Mouse (Mus musculus): ENCODE results near the gene Tcte2. TPM values are rescaled to one million over a fixed set of nuclear protein-coding genes. Genes with fewer than 3 reads are reported as not detected.

Tcte2 gene
- polyA plus RNA-seq, 1 experiment from 2014 or later, result 4.4 TPM

DNA sequence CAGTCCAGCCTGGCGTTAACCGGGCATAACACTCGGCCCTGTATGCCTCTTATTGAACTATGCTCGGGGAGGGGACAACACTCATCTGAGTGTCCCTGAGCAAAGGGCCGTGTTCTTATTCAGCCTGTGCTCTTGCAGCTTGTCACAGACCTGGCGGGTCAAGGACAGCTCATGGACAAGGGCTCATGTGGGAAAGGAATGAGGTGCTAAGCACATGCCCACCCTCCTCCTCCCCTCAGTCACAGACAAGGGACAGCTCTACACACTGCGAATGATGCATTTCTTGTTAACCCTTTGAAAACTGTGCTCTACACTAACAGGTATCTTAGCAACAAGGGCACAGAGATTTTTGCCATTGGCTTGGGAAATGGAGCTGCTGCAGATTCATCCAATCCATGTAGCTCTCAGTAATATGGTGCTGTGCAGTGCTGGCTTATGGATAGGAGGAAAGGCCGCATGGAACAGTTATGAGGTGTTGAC lies 25.8 kb downstream of the Tcte2 start:
- H3K4me2 ChIP-seq, result no peak overlapping the region
- H3K36me3 ChIP-seq, result no peaks in the 10 kb centered on the region
- H3K4me1 ChIP-seq, result peaks cover 64% of the 10 kb centered on the region
- H3K9ac ChIP-seq, result no peak overlapping the region
- no peaks in the 10 kb centered on the region for H3K9me3 ChIP-seq
- ATAC-seq (ENCODE audit: extremely low read depth, insufficient number of reproducible peaks, low FRiP score, low TSS enrichment), result no peak
- no peak overlapping the region for H3K4me3 ChIP-seq
- 45% methylated on average over 8 of the region's 8 CpGs for WGBS
- H3K27me3 ChIP-seq (replicated peaks), result no peaks in the 10 kb centered on the region
- peak overlapping the region; percentile 39 for H3K27ac ChIP-seq (replicated peaks)

DNA sequence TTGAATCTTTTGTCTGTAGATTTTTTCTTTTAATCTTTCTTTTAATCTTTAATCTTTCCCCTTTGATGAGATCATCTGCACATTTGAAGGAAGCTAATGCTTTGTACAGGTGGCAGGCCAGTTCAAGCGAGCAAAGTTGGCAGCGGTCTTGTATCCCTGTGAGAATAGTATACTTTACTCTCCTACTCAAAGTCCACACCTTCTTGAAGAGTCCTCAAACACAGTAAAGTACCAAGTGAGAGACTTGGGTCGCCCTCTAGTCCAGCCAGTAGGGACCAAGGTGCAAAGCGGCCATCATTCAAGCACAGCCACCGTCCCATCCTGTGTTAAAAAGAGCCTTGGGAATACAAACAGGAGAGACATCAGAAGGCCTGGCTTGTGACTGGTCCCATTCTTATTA lies 26.6 kb downstream of the Tcte2 start:
- Histone ChIP-seq H3K36me3 (no peaks in the 10 kb centered on the region), H3K9me3 (no peaks in the 10 kb centered on the region), H3K4me2 (no peak overlapping the region), H3K9ac (no peak overlapping the region), H3K27me3 (replicated peaks) (no peaks in the 10 kb centered on the region), H3K4me1 (peaks cover 56% of the 10 kb centered on the region), H3K27ac (replicated peaks) (no peak overlapping the region), H3K4me3 (no peak overlapping the region)
- 79% methylated on average over 5 of the region's 5 CpGs for WGBS
- ATAC-seq (ENCODE audit: extremely low read depth, insufficient number of reproducible peaks, low FRiP score, low TSS enrichment), result no peak

DNA sequence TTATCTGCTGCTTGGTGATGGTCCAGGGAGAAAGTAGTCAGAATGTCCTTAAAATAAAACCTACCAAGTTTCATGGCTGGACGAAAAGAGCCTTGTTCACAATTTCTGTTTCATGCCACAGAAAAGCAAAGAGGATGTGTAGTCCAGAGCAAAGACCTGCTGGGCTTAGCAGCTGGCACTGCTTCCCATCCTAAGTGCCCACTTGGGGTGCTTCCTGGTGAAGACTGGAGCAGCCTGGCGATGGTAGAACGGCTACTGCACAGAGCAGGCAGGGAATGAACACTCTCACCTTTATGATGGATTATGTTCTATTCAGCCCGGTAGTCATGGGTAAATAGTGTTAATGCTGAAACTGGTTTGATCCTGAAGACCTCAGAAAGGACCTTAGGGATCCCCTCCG lies 27.7 kb downstream of the Tcte2 start:
- no peak for ATAC-seq (ENCODE audit: extremely low read depth, insufficient number of reproducible peaks, low FRiP score, low TSS enrichment)
- H3K9ac ChIP-seq, result no peak overlapping the region
- H3K27ac ChIP-seq (replicated peaks), result no peak overlapping the region
- H3K4me1 ChIP-seq, result peaks cover 55% of the 10 kb centered on the region
- WGBS, result 90% methylated on average over 5 of the region's 5 CpGs
- H3K4me2 ChIP-seq, result no peak overlapping the region
- H3K9me3 ChIP-seq, result no peaks in the 10 kb centered on the region
- H3K36me3 ChIP-seq, result no peaks in the 10 kb centered on the region
- H3K4me3 ChIP-seq, result no peak overlapping the region
- no peaks in the 10 kb centered on the region for H3K27me3 ChIP-seq (replicated peaks)

DNA sequence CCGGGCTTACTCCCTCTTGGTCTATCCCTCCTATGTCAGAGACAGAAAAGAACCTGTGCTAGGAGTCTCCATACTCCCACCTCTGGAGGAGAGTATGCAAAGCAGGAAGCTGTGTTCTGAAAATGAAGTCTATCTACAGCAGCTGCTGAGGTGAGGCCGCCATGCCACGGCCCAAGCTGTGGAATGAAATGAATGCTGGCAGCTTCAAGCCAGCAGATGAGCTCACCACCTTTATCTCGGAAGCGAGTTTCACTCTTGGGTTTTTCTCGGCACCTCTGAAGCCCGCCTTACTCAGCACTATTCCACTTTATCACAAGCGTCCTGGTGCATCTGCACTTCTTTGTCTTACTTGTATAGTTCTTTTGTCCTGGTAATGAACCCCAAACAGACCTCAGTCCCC lies 28.9 kb downstream of the Tcte2 start:
- H3K4me3 ChIP-seq, result peak overlapping the region; percentile 17; the same call in 1 of the 2 replicates
- ATAC-seq (ENCODE audit: extremely low read depth, insufficient number of reproducible peaks, low FRiP score, low TSS enrichment), result no peak
- H3K4me1 ChIP-seq, result peaks cover 43% of the 10 kb centered on the region
- peak overlapping the region; percentile 46 for H3K4me2 ChIP-seq
- H3K9me3 ChIP-seq, result no peaks in the 10 kb centered on the region
- H3K27me3 ChIP-seq (replicated peaks), result no peaks in the 10 kb centered on the region
- H3K9ac ChIP-seq, result peak overlapping the region; percentile 50; the same call in 1 of the 2 replicates
- no peaks in the 10 kb centered on the region for H3K36me3 ChIP-seq
- 7% methylated on average over 8 of the region's 8 CpGs for WGBS
- H3K27ac ChIP-seq (replicated peaks), result peak overlapping the region; percentile 74

DNA sequence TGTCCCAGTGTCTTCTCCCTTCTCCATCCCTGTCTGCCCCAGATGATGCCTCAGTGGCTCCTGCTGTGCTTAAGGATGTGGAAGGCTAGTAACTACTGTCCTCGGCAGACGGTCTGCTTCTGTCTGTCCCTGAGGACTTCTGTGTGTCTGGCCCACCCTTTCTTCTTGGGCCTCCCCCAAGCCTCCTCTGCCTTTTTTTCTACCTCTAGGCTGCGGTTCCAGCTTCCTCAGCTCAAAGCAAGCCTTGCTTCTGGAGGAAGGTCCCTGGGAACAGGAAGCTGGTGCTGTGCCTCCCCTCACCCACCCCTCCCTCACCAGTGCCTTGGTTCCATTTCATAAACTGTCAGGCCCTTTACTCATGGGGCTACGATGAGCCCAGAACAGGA lies 29.9 kb downstream of the Tcte2 start:
- 56% methylated on average over 4 of the region's 4 CpGs for WGBS
- no peak overlapping the region for H3K27ac ChIP-seq (replicated peaks)
- H3K4me1 ChIP-seq, result peaks cover 37% of the 10 kb centered on the region
- H3K9me3 ChIP-seq, result no peaks in the 10 kb centered on the region
- H3K27me3 ChIP-seq (replicated peaks), result no peaks in the 10 kb centered on the region
- H3K9ac ChIP-seq, result no peak overlapping the region
- H3K4me2 ChIP-seq, result no peak overlapping the region
- no peaks in the 10 kb centered on the region for H3K36me3 ChIP-seq
- ATAC-seq (ENCODE audit: extremely low read depth, insufficient number of reproducible peaks, low FRiP score, low TSS enrichment), result no peak
- H3K4me3 ChIP-seq, result no peak overlapping the region

DNA sequence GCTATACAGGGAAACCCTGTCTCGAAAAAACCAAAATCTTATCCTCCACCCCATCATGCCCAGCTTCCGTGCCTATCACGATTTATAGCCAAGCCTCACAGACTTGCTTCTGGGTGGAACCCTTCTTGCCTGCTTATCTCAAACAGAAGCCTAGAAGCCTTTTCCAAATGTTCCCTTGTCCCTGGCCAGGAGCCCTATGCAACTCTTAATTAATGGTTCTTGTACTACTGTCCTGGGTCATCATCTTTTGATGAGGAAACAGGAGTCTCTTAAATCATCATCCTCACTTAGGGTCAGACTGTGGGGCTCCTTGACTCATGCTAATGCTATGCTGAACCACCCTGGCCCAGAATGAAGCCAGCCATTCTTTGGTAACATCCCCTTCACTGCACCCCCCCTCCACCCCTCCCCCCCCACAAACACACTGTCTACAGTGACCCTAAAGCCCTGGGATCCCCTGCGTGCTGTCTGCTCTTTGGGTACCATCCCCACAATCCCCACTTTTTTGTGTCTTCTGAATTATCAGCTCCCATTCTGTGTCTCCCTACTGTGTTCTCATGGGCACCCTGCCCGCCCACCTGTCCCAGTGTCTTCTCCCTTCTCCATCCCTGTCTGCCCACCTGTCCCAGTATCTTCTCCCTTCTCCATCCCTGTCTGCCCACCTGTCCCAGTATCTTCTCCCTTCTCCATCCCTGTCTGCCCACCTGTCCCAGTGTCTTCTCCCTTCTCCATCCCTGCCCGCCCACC lies 30.5 kb downstream of the Tcte2 start:
- WGBS, result 83% methylated on average over 6 of the region's 6 CpGs
- Histone ChIP-seq H3K27ac (replicated peaks) (no peak overlapping the region), H3K27me3 (replicated peaks) (no peaks in the 10 kb centered on the region), H3K4me3 (no peak overlapping the region), H3K4me2 (no peak overlapping the region), H3K4me1 (peaks cover 33% of the 10 kb centered on the region), H3K36me3 (no peaks in the 10 kb centered on the region), H3K9ac (no peak overlapping the region), H3K9me3 (no peaks in the 10 kb centered on the region)
- ATAC-seq (ENCODE audit: extremely low read depth, insufficient number of reproducible peaks, low FRiP score, low TSS enrichment), result no peak

DNA sequence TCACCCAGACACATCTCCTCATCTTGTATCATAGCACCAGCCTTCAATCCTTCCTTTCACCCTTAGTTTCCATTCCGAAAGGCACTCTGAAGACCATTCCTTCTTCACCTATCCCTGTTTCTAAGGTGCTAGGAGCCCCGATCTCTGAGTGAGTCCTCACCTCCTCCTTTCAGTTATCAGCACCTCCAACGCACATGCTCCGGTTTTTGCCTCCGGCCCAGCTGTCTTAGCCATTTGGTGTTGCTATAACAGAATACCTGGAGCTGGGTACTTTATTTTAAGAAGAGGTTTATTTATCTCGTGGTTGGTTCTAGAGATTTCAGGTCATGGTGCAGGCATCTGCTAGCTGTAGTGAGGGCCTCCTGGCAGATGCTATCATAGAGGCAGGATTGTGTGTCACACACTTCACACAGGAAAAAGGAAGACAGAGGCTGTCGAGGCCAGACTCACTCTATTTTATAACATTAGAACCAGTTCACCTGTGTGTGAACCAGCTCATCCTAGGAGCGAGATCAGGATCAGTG lies 34.7 kb downstream of the Tcte2 start:
- Histone ChIP-seq H3K9ac (no peak overlapping the region), H3K36me3 (no peaks in the 10 kb centered on the region), H3K4me3 (no peak overlapping the region), H3K27me3 (replicated peaks) (no peaks in the 10 kb centered on the region), H3K4me2 (no peak overlapping the region), H3K4me1 (peaks cover 19% of the 10 kb centered on the region), H3K27ac (replicated peaks) (no peak overlapping the region), H3K9me3 (no peaks in the 10 kb centered on the region)
- WGBS, result 74% methylated on average over 8 of the region's 8 CpGs
- ATAC-seq (ENCODE audit: extremely low read depth, insufficient number of reproducible peaks, low FRiP score, low TSS enrichment), result no peak

DNA sequence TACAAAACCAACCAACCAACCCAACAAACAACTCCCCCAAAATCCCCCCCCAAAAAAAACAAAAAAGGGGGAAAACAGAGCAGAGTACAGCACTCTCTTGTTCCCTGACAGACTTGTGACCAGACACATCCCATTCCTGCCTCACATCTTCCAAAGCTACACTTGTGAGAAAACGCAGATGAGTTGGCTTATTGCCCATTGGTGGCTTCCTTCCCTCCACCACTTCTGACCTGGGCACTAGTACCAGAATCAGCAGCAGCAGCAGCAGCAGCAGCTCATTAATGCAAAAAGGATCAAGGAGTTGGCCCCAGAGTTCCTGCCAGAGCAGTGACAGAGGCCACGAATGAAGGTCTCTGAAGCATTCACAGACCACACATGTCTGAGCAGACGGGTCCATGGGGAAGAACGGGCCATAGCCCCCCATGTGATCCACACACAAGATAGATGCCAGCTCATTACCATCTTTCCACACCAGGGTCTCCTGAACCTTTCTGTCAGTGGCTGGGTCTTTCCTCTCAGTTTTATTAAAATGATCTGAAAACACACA lies 36.5 kb downstream of the Tcte2 start:
- Histone ChIP-seq H3K9me3 (no peaks in the 10 kb centered on the region), H3K4me3 (no peak overlapping the region), H3K4me1 (peaks cover 15% of the 10 kb centered on the region), H3K27me3 (replicated peaks) (no peaks in the 10 kb centered on the region), H3K9ac (no peak overlapping the region), H3K36me3 (no peaks in the 10 kb centered on the region), H3K27ac (replicated peaks) (0 out of 2 replicates have a peak overlapping the region, but pooled peaks have one; percentile 13), H3K4me2 (no peak overlapping the region)
- ATAC-seq (ENCODE audit: extremely low read depth, insufficient number of reproducible peaks, low FRiP score, low TSS enrichment), result no peak
- WGBS, result 18% methylated on average over 4 of the region's 4 CpGs

DNA sequence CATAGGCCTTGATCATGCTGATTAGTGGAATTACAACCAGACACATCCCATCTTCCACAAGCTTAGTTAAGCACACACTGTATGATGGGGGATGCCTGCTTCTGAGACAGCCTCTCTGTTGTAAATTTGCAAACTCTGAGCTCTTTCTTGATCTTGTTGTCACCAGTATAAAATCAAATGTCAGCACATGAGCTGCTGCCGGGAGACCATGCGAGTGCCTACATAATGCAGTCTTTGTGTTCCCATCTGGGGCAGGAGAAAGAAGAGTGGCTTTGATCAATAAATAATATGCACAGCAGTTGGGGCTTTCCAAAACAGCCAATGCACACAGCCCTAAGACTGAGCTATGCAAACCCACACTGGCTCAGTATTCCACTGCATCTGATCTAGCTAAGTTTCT lies 39.2 kb downstream of the Tcte2 start:
- Histone ChIP-seq H3K4me3 (no peak overlapping the region), H3K27me3 (replicated peaks) (no peaks in the 10 kb centered on the region), H3K27ac (replicated peaks) (no peak overlapping the region), H3K4me2 (no peak overlapping the region), H3K9ac (no peak overlapping the region), H3K4me1 (peaks cover 19% of the 10 kb centered on the region), H3K36me3 (no peaks in the 10 kb centered on the region), H3K9me3 (no peaks in the 10 kb centered on the region)
- ATAC-seq (ENCODE audit: extremely low read depth, insufficient number of reproducible peaks, low FRiP score, low TSS enrichment), result no peak
- 67% methylated on average over 2 of the region's 2 CpGs for WGBS

DNA sequence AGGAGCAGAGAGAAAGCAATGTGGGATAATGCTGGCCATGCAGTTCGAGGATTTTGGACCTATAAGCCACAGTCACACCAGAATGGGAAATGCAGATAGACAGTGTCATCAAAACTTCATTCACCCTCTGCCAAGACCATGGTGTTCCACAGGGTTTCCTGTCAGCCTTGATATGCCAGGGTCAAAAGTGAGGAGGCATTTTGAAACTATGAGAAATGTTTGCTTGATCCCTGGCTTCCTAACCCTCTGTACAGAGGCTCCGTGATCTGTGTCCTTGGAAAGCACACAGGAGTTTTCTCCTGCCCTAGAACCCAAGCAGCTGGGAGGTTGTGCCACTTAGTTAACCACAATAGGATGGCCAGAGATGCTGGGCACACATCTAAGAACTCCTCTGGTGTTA lies 40.3 kb downstream of the Tcte2 start:
- no peaks in the 10 kb centered on the region for H3K9me3 ChIP-seq
- WGBS, result 71% methylated on average over 2 of the region's 2 CpGs
- H3K36me3 ChIP-seq, result no peaks in the 10 kb centered on the region
- H3K4me2 ChIP-seq, result no peak overlapping the region
- no peak overlapping the region for H3K4me3 ChIP-seq
- H3K9ac ChIP-seq, result no peak overlapping the region
- peaks cover 20% of the 10 kb centered on the region for H3K4me1 ChIP-seq
- H3K27ac ChIP-seq (replicated peaks), result no peak overlapping the region
- no peak for ATAC-seq (ENCODE audit: extremely low read depth, insufficient number of reproducible peaks, low FRiP score, low TSS enrichment)
- no peaks in the 10 kb centered on the region for H3K27me3 ChIP-seq (replicated peaks)

DNA sequence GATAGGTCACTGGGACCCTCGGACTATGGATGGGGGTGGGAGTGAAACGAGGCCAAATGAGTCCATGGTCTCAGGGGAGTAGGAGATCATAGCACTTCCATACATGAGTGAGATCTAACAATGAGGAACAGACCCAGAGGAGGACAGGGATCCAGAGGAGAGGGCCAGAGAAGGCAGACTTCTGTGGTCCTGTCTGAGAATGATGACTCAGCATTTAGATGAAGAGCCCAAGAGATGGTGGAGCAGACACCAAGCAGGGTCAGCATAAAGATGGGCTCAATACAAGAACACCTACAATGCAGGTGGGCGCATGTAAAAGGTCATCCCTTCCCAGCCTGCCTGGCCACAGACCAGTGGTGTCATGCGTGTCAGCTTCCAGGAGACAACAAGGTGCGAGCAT lies 41.4 kb downstream of the Tcte2 start:
- H3K4me1 ChIP-seq, result peaks cover 12% of the 10 kb centered on the region
- 82% methylated on average over 5 of the region's 5 CpGs for WGBS
- no peak overlapping the region for H3K27ac ChIP-seq (replicated peaks)
- no peaks in the 10 kb centered on the region for H3K36me3 ChIP-seq
- ATAC-seq (ENCODE audit: extremely low read depth, insufficient number of reproducible peaks, low FRiP score, low TSS enrichment), result no peak
- no peak overlapping the region for H3K4me2 ChIP-seq
- no peak overlapping the region for H3K4me3 ChIP-seq
- no peaks in the 10 kb centered on the region for H3K9me3 ChIP-seq
- no peak overlapping the region for H3K9ac ChIP-seq
- H3K27me3 ChIP-seq (replicated peaks), result no peaks in the 10 kb centered on the region

DNA sequence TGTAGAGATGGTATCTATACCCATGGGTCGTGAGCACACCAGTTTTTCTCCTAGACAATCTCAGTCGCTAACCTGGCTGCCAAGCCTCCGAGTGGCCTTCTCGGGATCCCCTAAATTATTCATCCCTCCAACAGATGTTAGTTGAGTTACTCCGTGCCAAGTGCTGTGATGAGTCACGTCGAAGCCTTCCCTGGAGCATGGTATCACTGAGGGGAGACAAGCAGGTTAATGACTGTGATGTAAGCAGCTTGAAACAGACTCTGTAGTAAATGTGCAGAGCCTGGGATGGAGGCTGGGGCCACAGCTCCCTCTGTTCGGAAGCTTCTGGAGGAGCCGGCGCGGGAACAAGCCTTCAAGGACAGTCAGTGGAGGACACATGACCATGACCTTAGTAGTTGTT lies 44.2 kb downstream of the Tcte2 start:
- no peak overlapping the region for H3K4me3 ChIP-seq
- no peaks in the 10 kb centered on the region for H3K27me3 ChIP-seq (replicated peaks)
- no peak overlapping the region for H3K27ac ChIP-seq (replicated peaks)
- WGBS, result 68% methylated on average over 11 of the region's 11 CpGs
- H3K9me3 ChIP-seq, result no peaks in the 10 kb centered on the region
- no peaks in the 10 kb centered on the region for H3K36me3 ChIP-seq
- H3K4me2 ChIP-seq, result no peak overlapping the region
- H3K9ac ChIP-seq, result no peak overlapping the region
- 0 out of 2 replicates have a peak, but pooled peaks cover 4% of the 10 kb centered on the region for H3K4me1 ChIP-seq
- no peak for ATAC-seq (ENCODE audit: extremely low read depth, insufficient number of reproducible peaks, low FRiP score, low TSS enrichment)
